Mouse (Mus musculus): ENCODE results near the gene Zfp866. TPM values are rescaled to one million over a fixed set of nuclear protein-coding genes. Genes with fewer than 3 reads are reported as not detected.

Zfp866 gene
- total and polyA plus RNA-seq, 2 experiments from 2014 or later = 16.6 to 59.2 TPM

GRCm38 (mm10) chr8:69717232-69717580 lies 73.8 kb downstream of the Zfp866 start:
- no peaks in the 10 kb centered on the region for H3K9me3 ChIP-seq (ENCODE audit: low read length)
- no peak for TF ChIP-seq CTCF (IDR thresholded peaks at IDR 0.05; ENCODE audit: low read depth)
- peak; percentile 0; the same call in 1 of the 2 replicates for ATAC-seq
- H3K9ac ChIP-seq = no peak overlapping the region
- WGBS = 47% methylated on average over 5 of the region's 5 CpGs
- H3K27me3 ChIP-seq (ENCODE audit: insufficient read depth, low read length) = no peaks in the 10 kb centered on the region
- H3K4me2 ChIP-seq (ENCODE audit: low read depth) = peak overlapping the region; percentile 50
- H3K4me1 ChIP-seq (ENCODE audit: insufficient read depth) = peaks cover 25% of the 10 kb centered on the region; the same call in 1 of the 2 replicates
- H3K36me3 ChIP-seq (ENCODE audit: insufficient read depth) = no peaks in the 10 kb centered on the region
- DNase-seq = no peak
- H3K27ac ChIP-seq (ENCODE audit: low read depth, low read length) = peak overlapping the region; percentile 100
- peak overlapping the region; percentile 100 for H3K4me3 ChIP-seq (ENCODE audit: low read depth, low read length)

GRCm38 (mm10) chr8:69716403-69717231 lies 74.4 kb downstream of the Zfp866 start:
- H3K4me2 ChIP-seq (ENCODE audit: low read depth) = peak overlapping the region; percentile 50
- peak overlapping the region; percentile 100 for H3K9ac ChIP-seq
- peak; percentile 97 for DNase-seq
- ATAC-seq = peak; percentile 97
- H3K4me1 ChIP-seq (ENCODE audit: insufficient read depth) = peaks cover 25% of the 10 kb centered on the region; the same call in 1 of the 2 replicates
- H3K27me3 ChIP-seq (ENCODE audit: insufficient read depth, low read length) = no peaks in the 10 kb centered on the region
- WGBS = 2% methylated on average over 52 of the region's 52 CpGs
- H3K9me3 ChIP-seq (ENCODE audit: low read length) = no peaks in the 10 kb centered on the region
- no peaks in the 10 kb centered on the region for H3K36me3 ChIP-seq (ENCODE audit: insufficient read depth)
- peak overlapping the region; percentile 100 for H3K4me3 ChIP-seq (ENCODE audit: low read depth, low read length)
- peak; percentile 24; the same call in 1 of the 2 replicates for TF ChIP-seq CTCF (IDR thresholded peaks at IDR 0.05; ENCODE audit: low read depth)
- peak overlapping the region; percentile 100 for H3K27ac ChIP-seq (ENCODE audit: low read depth, low read length)

GRCm38 (mm10) chr8:69715366-69715765 lies 75.6 kb downstream of the Zfp866 start:
- DNase-seq (no peak), ATAC-seq (no peak)
- no peak overlapping the region for H3K27ac ChIP-seq (ENCODE audit: low read depth, low read length)
- 0 out of 2 replicates have a peak overlapping the region, but pooled peaks have one; percentile 100 for H3K4me3 ChIP-seq (ENCODE audit: low read depth, low read length)
- peak overlapping the region; percentile 29 for H3K9ac ChIP-seq
- H3K36me3 ChIP-seq (ENCODE audit: insufficient read depth) = no peaks in the 10 kb centered on the region
- H3K9me3 ChIP-seq (ENCODE audit: low read length) = no peaks in the 10 kb centered on the region
- TF ChIP-seq CTCF (IDR thresholded peaks at IDR 0.05; ENCODE audit: low read depth) = no peak
- H3K27me3 ChIP-seq (ENCODE audit: insufficient read depth, low read length) = no peaks in the 10 kb centered on the region
- peaks cover 25% of the 10 kb centered on the region; the same call in 1 of the 2 replicates for H3K4me1 ChIP-seq (ENCODE audit: insufficient read depth)
- H3K4me2 ChIP-seq (ENCODE audit: low read depth) = peak overlapping the region; percentile 50
- WGBS = 73% methylated on average over 6 of the region's 6 CpGs

- TF ChIP-seq CTCF (IDR thresholded peaks at IDR 0.05; ENCODE audit: low read depth) = no peak
- no peak overlapping the region for H3K4me3 ChIP-seq (ENCODE audit: low read depth, low read length)
- H3K4me1 ChIP-seq (ENCODE audit: insufficient read depth) = peaks cover 25% of the 10 kb centered on the region; the same call in 1 of the 2 replicates
- H3K4me2 ChIP-seq (ENCODE audit: low read depth) = no peak overlapping the region
- WGBS = 93% methylated on average over 8 of the region's 8 CpGs
- no peak for ATAC-seq
- H3K9me3 ChIP-seq (ENCODE audit: low read length) = no peaks in the 10 kb centered on the region
- no peak overlapping the region for H3K27ac ChIP-seq (ENCODE audit: low read depth, low read length)
- H3K9ac ChIP-seq = no peak overlapping the region
- no peak for DNase-seq
- H3K27me3 ChIP-seq (ENCODE audit: insufficient read depth, low read length) = no peaks in the 10 kb centered on the region
- H3K36me3 ChIP-seq (ENCODE audit: insufficient read depth) = peaks cover 17% of the 10 kb centered on the region
These were observed 77.5 kb downstream of the Zfp866 start for GRCm38 (mm10) chr8:69713516-69713915.

Other genes starting within 250 kb of the Zfp866 start
- gene Zfp868, start 165.6 kb downstream of the Zfp866 start, total RNA-seq (2014; rRNA removed) = 26.9 and 38.0 TPM in 2 replicates
- 21.4 and 23.9 TPM in 2 replicates for gene Zfp868, start 165.6 kb downstream of the Zfp866 start, polyA plus RNA-seq (2015; fragmentation: Nextera tagmentation; extraction: Ambion mirVana)
- 4.9 and 5.1 TPM in 2 replicates for gene Zfp964, start 136.7 kb downstream of the Zfp866 start, total RNA-seq (2014; rRNA removed)
- 0.64 and 0.92 TPM in 2 replicates for gene Zfp964, start 136.7 kb downstream of the Zfp866 start, polyA plus RNA-seq (2015; fragmentation: Nextera tagmentation; extraction: Ambion mirVana)
- 24.5 and 34.1 TPM in 2 replicates for gene Zfp869, start 80.5 kb downstream of the Zfp866 start, total RNA-seq (2014; rRNA removed)
- 18.8 and 19.2 TPM in 2 replicates for gene Zfp869, start 80.5 kb downstream of the Zfp866 start, polyA plus RNA-seq (2015; fragmentation: Nextera tagmentation; extraction: Ambion mirVana)
- 5.0 TPM in 2 replicates for gene Zfp963, start 41.2 kb downstream of the Zfp866 start, total RNA-seq (2014; rRNA removed)
- gene Zfp963, start 41.2 kb downstream of the Zfp866 start, polyA plus RNA-seq (2015; fragmentation: Nextera tagmentation; extraction: Ambion mirVana) = 3.7 and 4.5 TPM in 2 replicates
- gene Gm20422, start 16.3 kb downstream of the Zfp866 start, total RNA-seq (2014; rRNA removed) = 0.23 and 3.5 TPM in 2 replicates
- gene Gm20422, start 16.3 kb downstream of the Zfp866 start, polyA plus RNA-seq (2015; fragmentation: Nextera tagmentation; extraction: Ambion mirVana) = 0.33 and 1.2 TPM in 2 replicates
- gene Atp13a1, start within 50 bp of the Zfp866 start, total RNA-seq (2014; rRNA removed) = 61.0 and 74.4 TPM in 2 replicates
- gene Atp13a1, start within 50 bp of the Zfp866 start, polyA plus RNA-seq (2015; fragmentation: Nextera tagmentation; extraction: Ambion mirVana) = 37.3 and 39.6 TPM in 2 replicates
- gene Gmip, start 17.5 kb upstream of the Zfp866 start, total RNA-seq (2014; rRNA removed) = 47.4 and 47.6 TPM in 2 replicates
- gene Gmip, start 17.5 kb upstream of the Zfp866 start, polyA plus RNA-seq (2015; fragmentation: Nextera tagmentation; extraction: Ambion mirVana) = 33.2 and 35.0 TPM in 2 replicates
- 5.6 and 6.1 TPM in 2 replicates for gene Lpar2, start 31.3 kb upstream of the Zfp866 start, total RNA-seq (2014; rRNA removed)
- gene Lpar2, start 31.3 kb upstream of the Zfp866 start, polyA plus RNA-seq (2015; fragmentation: Nextera tagmentation; extraction: Ambion mirVana) = 0.38 and 0.45 TPM in 2 replicates
- gene Pbx4, start 41.3 kb upstream of the Zfp866 start, total RNA-seq (2014; rRNA removed) = 23.3 and 38.8 TPM in 2 replicates
- 90.8 and 92.8 TPM in 2 replicates for gene Pbx4, start 41.3 kb upstream of the Zfp866 start, polyA plus RNA-seq (2015; fragmentation: Nextera tagmentation; extraction: Ambion mirVana)
- gene Cilp2, start 96.5 kb upstream of the Zfp866 start, total RNA-seq (2014; rRNA removed) = 13.5 and 13.8 TPM in 2 replicates
- 9.5 and 10.1 TPM in 2 replicates for gene Cilp2, start 96.5 kb upstream of the Zfp866 start, polyA plus RNA-seq (2015; fragmentation: Nextera tagmentation; extraction: Ambion mirVana)
- 0.95 TPM in 1 of 2 replicates, not detected in the other for gene Tssk6, start 111.0 kb upstream of the Zfp866 start, total RNA-seq (2014; rRNA removed)
- gene Tssk6, start 111.0 kb upstream of the Zfp866 start, polyA plus RNA-seq (2015; fragmentation: Nextera tagmentation; extraction: Ambion mirVana) = 2.9 and 4.1 TPM in 2 replicates
- 90.7 and 130 TPM in 2 replicates for gene Ndufa13, start 111.4 kb upstream of the Zfp866 start, total RNA-seq (2014; rRNA removed)
- 209 and 263 TPM in 2 replicates for gene Ndufa13, start 111.4 kb upstream of the Zfp866 start, polyA plus RNA-seq (2015; fragmentation: Nextera tagmentation; extraction: Ambion mirVana)
- 8.9 and 15.0 TPM in 2 replicates for gene Yjefn3, start 111.5 kb upstream of the Zfp866 start, total RNA-seq (2014; rRNA removed)
- 15.3 and 16.5 TPM in 2 replicates for gene Yjefn3, start 111.5 kb upstream of the Zfp866 start, polyA plus RNA-seq (2015; fragmentation: Nextera tagmentation; extraction: Ambion mirVana)
- gene Gatad2a, start 205.2 kb upstream of the Zfp866 start, total RNA-seq (2014; rRNA removed) = 22.9 and 27.8 TPM in 2 replicates
- 21.7 and 24.9 TPM in 2 replicates for gene Gatad2a, start 205.2 kb upstream of the Zfp866 start, polyA plus RNA-seq (2015; fragmentation: Nextera tagmentation; extraction: Ambion mirVana)

Data from forebrain, postnatal 0 days (tissue).